Mouse (Mus musculus) CD4-positive, CD25-positive, alpha-beta regulatory T cell, adult 9 weeks (primary cell): ENCODE measurements around the gene Casr. TPM values are rescaled to one million over a fixed set of nuclear protein-coding genes. Genes with fewer than 3 reads are reported as not detected.

Experiments
- polyA plus RNA-seq: library from polyadenylated mRNA; unstranded; fragments of 100-300 nt; shearing (Covaris generic); gene quantifications from one replicate; pipeline ENCODE4 v1.2.1, GENCODE M21; 2017

The Casr gene
- polyA plus RNA-seq, result not detected

DNA sequence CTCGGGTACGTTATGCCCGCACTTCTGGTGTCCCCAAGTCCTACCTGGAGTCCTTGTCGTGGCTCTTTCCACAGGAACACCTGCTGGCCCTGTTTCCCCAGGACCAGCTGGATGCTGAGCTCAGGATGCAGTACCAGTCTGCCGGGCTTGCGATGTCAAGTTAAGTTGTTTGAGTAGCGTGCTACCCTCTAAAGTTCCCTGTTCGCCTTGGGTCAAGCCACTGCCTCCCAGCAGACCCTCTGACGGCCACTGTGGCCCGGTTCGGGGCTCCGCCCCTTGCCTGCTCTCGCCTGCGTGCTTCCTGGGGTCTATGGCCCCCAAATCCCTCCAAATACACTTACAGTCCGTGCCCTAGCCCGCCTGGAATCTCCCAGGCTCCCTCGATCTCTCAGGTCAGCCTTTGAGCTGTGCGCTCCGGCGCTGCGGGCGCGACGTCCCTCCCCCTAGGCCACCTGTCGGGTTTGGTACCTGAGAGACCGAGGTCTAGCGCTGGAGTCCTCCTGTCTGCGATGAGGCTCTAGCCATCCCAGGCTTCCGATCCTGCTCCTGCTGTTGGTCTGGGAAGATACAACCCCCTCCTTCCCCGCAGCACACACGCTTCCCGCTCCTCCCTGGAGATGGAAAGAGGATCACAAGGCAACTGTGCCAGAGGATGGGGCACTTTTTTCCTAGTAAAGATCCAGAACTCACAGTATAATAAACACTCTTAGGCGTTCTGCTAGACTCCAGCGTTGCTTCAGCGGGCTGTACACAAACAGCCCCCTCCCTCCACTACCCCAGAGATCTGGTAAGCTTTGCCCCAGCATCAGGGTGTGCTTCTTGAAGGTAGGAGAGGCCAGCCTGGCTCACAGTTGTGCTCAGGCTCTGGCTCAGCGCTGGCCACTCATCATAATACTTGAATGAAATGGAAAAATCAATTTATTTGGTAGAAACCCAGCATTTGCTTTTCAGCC is at the start of gene Casr:
Gene Casr, minus strand, starts transcription at position 756 of the 953 bp plus-strand sequence.

DNA sequence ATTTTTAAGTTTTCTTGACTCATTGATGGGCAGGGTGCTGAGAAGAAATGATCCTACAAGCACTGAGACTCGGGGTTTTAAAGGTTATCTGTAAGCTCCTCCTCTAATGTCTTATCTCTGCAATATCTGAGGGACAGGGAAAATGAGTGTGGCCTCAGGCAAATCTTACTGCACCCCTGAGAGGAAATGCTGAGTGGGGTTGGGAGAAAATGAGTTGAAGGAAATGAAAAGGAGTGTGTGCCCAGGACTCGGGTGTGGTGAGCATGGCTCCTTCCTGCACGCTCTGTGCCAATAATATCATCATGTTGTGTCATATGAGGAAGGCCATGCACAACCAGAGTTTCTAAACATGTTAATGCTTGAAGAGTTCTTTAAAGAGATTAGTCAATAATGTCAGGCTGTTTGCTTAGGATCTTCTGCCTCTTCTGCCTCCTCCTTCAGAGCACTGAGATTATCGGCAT is 106.6 kb downstream of the Casr start, which contains the start of gene Stfa3:
Gene Stfa3, minus strand, starts transcription at position 51 of the 461 bp plus-strand sequence.

Other genes with a start within 250 kb of the Casr start
- gene BC117090, start 227.8 kb downstream of the Casr start, polyA plus RNA-seq, result not detected
- gene BC100530, start 194.4 kb downstream of the Casr start, polyA plus RNA-seq, result not detected
- gene Stfa2, start 153.7 kb downstream of the Casr start, polyA plus RNA-seq, result not detected
- gene Stfa3, start 106.7 kb downstream of the Casr start, polyA plus RNA-seq, result 0.97 TPM
- gene Cd86, start 103.9 kb upstream of the Casr start, polyA plus RNA-seq, result 45.0 TPM
- 10.5 TPM for gene Ildr1, start 131.8 kb upstream of the Casr start, polyA plus RNA-seq
- 21.2 TPM for gene Slc15a2, start 222.8 kb upstream of the Casr start, polyA plus RNA-seq